Mouse (Mus musculus): Measurements from ENCODE around the gene Tgtp2.
A peak's percentile ranks its signal among the peaks of the same experiment; 100 is the strongest.

DNA sequence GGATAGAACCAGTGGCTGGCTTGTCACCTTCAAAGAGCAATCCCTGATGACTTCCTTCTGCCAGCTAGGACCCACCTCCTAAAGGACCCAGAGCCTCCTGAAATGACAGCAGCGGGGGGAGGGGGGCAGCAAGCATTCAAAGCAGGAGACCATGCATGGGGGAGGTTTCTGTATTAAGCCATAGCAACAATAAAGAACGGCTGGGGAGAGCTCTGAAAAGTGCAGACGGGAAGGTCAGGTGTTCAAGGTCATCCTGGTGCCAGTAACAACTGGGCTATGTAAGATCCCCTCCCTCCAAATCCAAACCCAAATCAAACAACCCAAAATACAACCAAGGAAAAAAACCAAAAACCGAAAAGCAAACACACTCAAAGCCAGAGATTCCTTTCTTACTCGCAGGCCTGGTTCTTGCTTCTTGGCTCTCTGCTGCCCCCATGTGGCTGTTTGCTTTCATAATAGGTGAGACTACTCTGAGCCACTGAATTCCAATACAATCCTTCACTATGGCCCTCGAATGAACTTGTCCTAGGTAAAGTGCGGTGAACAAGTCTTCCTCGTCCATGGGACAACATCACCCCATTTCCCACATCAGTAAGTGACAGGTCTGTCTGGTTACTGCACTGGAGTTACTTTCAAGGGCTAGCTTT is 39.2 kb upstream of the Tgtp2 start:
- peak; percentile 88 for TF ChIP-seq ZC3H11A (IDR thresholded peaks at IDR 0.05; ENCODE audit: borderline replicate concordance, low read depth, low read length)
- no peak for TF ChIP-seq ZNF384 (IDR thresholded peaks at IDR 0.05; ENCODE audit: low read depth, low read length)
- TF ChIP-seq MAFK (IDR thresholded peaks at IDR 0.05; ENCODE audit: insufficient read depth, low read depth, low read length) = no peak
- TF ChIP-seq HCFC1 (IDR thresholded peaks at IDR 0.05; ENCODE audit: borderline replicate concordance, insufficient read depth, low read length) = no peak
